Mouse (Mus musculus) embryonic stem cell, embryonic (primary cell): ENCODE data around the gene Zan.
"Not testable (repeated sequence)": the region's sequence is repeated elsewhere in the genome, so short reads cannot be mapped to it uniquely, and the experiment has no call there.

Source experiments
- CTCF ChIA-PET, 4 experiments: fragments of 300-600 bp in 2 of 4; fragments of 350-600 bp in 2 of 4; sonication (Branson Sonifier 250); formaldehyde crosslinking; loops; one replicate each; lab custom pipeline; 2022; ENCODE audit warnings: inconsistent platforms in 2 of 4; lab: Charles Lee
- POLR2A ChIA-PET, 4 experiments: fragments of 300-600 bp in 2 of 4; fragments of 350-600 bp in 2 of 4; sonication (Branson Sonifier 250); formaldehyde crosslinking; loops; one replicate each; lab custom pipeline; 2022; ENCODE audit warnings: antibody characterized with exemption in 4 of 4, inconsistent platforms in 1 of 4; lab: Charles Lee

Zan gene

DNA sequence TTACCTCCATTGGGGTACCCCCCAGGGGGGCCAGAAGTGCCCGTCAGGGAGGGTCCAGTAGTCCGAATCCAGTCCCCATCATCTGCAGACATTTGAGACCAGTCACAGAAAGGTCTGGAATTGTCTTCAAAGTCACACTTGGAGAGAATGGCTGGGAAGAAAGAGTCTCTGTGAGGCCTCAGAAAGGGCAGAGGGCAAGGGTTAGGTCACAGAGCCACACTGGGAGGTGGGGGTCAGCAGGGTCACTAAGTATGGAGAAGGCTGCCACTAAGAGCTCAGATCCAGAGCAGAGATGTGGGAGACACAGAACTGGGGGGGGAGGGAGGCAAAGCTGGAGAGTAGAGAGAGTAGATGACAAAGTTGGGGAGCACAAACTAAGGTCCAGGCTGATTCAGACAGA lies 2.5 kb downstream of the Zan start:
- ChIA-PET CTCF (interaction anchor here in 1 of 4 experiments (0.7 to 1.3 kb wide), 2 partner anchors 15 to 178 kb away, joined by 3 to 4 read pairs; no protein-coding TSS in a partner anchor), POLR2A (interaction anchor here in 2 of 4 experiments (0.6 to 0.7 kb wide), 2 partner anchors 47 to 133 kb away, joined by 3 to 4 read pairs; no protein-coding TSS in a partner anchor)

DNA sequence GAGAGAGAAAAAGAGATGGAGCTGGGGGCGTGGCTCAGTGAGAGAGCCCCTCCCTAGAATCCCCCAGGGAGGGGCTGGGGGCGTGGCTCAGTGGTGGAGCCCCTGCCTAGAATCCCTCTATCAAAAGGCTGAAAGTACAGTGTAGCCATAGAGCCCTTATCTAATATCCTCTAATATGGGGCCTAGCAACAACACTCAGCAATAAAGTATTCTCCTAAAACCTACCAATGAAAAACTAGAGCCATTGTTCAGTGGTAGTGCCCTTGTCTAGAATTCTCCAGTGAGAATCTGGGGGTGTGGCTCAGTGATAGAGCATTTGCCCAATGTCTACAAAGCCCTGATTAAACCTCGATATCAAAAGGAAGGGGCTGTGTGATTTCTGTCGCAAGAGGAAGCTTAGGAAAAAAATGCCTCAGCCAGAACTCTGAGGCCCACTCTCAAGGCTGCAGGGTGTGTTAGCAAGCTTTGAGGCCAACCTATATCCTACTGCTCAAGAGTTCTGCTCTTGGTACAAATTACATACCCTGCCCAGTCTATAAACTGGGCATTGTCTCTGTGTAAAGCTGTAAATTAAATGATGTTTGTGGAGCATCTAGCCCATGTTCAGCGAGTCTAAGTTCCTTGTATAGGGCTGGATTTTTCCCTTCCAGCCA lies 4.5 kb downstream of the Zan start:
- ChIA-PET CTCF (no interaction called here), POLR2A (interaction anchor here in 1 of 4 experiments (1.2 kb wide), 1 partner anchor 180 kb away, joined by 3 read pairs; no protein-coding TSS in a partner anchor)

DNA sequence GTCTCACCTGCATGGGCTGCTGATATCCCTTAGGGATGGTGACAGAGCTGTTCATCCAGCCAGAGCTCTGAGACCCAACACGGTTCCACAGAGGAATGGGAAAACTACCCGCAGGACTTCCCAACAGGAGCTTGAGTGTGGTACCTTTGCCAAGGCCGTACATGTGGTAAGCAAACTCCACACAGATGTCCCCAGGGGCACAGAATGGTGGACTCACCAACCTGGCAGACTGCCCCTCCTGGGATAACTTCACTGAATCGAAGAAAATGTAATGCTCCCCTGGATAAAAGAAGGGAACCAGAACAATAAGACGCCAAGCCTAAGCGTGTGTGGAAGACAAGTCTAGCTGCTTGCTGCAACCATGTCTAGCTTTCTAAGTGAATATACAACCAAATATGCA lies 9.9 kb downstream of the Zan start:
- POLR2A ChIA-PET, result interaction anchor here in 1 of 4 experiments (1.2 kb wide), 1 partner anchor 35 kb away, joined by 3 read pairs; the partner anchor contains the start of gene Pop7
- CTCF ChIA-PET, result interaction anchor here in 2 of 4 experiments (0.6 to 0.8 kb wide), 2 partner anchors 10 to 48 kb away, joined by 3 read pairs; no protein-coding TSS in a partner anchor

GRCm38 (mm10) chr5:137465049-137465448 lies 11.8 kb downstream of the Zan start:
- ChIA-PET POLR2A (no interaction called here), CTCF (no interaction called here)

GRCm38 (mm10) chr5:137455866-137456591 lies 20.8 kb downstream of the Zan start:
- ChIA-PET CTCF (no interaction called here), POLR2A (no interaction called here)

- ChIA-PET CTCF (interaction anchor here in 1 of 4 experiments (0.6 kb wide), 1 partner anchor 168 kb away, joined by 9 read pairs; the partner anchor contains the start of gene Ache), POLR2A (no interaction called here)
Observed at GRCm38 (mm10) chr5:137455206-137455605, 21.7 kb downstream of the Zan start.

DNA sequence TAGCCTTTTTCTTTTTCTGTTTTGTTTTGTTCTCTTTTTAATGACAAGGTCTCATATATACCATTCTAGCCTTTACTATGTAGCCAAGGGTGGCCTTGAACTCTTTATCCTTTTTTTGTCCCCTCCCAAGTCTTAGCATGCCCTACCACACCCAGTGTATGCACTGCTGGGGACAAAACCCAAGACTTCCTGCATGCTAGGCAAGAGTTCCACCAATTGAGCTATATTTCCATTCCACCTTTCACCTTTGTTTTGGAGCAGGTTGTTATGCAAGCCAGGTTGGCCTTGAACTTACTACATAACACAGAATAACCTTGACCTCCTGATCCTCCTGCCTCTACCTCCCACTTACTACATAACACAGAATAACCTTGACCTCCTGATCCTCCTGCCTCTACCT lies 31.3 kb downstream of the Zan start:
- POLR2A ChIA-PET, result interaction anchor here in 2 of 4 experiments (0.9 to 1.6 kb wide), 4 partner anchors 12 to 488 kb away, joined by 3 read pairs; no protein-coding TSS in a partner anchor

DNA sequence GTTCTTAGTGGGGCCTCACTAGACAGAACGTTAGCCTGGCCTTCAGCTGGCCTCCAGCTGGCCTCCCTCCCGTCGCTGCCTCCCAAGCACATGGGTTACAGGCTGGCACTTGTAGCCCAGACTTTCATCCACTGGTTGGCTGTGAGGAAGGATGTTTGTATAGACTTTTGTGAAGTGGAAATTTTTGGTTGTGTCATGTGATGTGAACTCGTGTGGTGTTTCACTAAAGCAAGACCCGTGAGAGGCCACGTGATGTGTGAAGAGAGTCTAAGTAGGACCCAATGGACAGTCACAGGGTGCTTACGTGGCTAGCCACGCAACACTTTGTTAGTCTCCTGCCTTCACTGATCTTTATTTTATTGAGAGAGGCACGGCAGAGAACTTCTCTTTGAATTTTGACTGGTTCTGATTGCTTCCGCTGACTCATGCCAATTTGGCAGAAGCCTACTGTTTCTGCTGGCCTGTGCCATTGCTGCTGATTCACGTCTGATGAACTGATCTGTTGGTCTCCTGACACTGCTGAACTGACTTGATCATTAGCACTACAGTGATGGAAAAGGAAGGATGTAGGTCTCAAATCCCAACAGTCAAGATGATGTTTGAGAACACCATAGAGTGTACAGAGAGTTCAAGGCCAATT lies 36.5 kb downstream of the Zan start:
- ChIA-PET POLR2A (interaction anchor here in 1 of 4 experiments (0.6 kb wide), 1 partner anchor 25 kb away, joined by 3 read pairs; no protein-coding TSS in a partner anchor), CTCF (interaction anchor here in 1 of 4 experiments (1.0 kb wide), 1 partner anchor 62 kb away, joined by 4 read pairs; the partner anchor contains the start of gene Pop7)

More for the DNA sequence above, 31.3 kb downstream of the Zan start:
- CTCF ChIA-PET, result interaction anchor here in 1 of 4 experiments (0.6 kb wide), 1 partner anchor 94 kb away, joined by 3 read pairs; no protein-coding TSS in a partner anchor

DNA sequence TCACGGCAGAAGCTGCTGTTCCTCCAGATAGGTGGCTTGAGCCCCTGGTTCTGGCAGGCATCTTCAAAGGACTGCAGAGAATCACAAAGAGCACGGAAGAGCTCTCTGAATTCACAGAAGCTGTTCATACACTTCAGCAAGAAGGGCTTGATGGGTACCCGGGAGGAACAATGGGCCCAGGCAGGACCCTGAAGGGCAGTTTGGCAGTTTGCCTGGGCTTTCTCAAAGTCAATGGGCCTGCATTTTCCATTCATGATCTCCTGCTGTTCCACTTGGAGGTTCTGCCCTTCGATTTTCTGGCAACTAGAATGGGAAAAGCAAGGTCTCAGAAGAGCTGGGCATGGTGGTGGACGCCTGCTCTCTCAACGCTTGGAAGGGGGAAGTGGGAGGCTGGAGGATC lies 43.0 kb downstream of the Zan start:
- POLR2A ChIA-PET, result interaction anchor here in 3 of 4 experiments (0.5 to 1.4 kb wide), 10 partner anchors 11 to 312 kb away, joined by 3 to 8 read pairs (median 3); partner anchors contain the start of genes Ephb4 (in 1 of the 3), Nyap1 (in 1 of the 3), Pop7 (in 1 of the 3) and Tsc22d4 (in 1 of the 3)
- CTCF ChIA-PET, result interaction anchor here in 1 of 4 experiments (0.6 kb wide), 1 partner anchor 311 kb away, joined by 6 read pairs; no protein-coding TSS in a partner anchor

GRCm38 (mm10) chr5:137430402-137430801 lies 46.5 kb downstream of the Zan start:
- POLR2A ChIA-PET, CTCF ChIA-PET: not testable (repeated sequence)

- POLR2A ChIA-PET, result interaction anchor here in 2 of 4 experiments (0.6 to 0.7 kb wide), 2 partner anchors 141 to 224 kb away, joined by 4 to 10 read pairs; no protein-coding TSS in a partner anchor
- CTCF ChIA-PET, result no interaction called here
Observed at GRCm38 (mm10) chr5:137425648-137426047, 51.2 kb downstream of the Zan start.

DNA sequence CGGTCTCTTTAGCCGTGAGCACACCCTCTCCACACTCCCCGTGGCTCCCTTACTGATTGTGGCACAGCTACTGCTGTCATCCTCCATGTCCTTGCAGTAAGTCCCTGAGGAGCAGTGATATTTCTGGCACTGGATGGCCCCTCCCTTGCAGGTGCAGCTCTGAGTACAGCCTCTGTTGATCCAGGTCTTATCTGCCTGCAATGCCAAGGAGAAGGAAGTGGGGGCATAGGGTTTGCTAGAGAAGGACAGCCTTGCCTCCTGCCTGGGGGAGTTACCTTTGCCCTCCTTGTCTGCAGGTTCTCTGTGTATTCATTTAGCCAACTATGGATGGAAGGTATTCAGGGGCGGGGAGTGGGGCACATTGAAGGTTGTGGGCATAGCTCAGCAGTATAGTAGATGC lies 57.0 kb downstream of the Zan start:
- CTCF ChIA-PET, result interaction anchor here in 3 of 4 experiments (0.5 to 1.1 kb wide), 4 partner anchors 47 to 291 kb away, joined by 3 to 5 read pairs (median 4); partner anchors contain the start of gene Pop7 (in 1 of the 3)

DNA sequence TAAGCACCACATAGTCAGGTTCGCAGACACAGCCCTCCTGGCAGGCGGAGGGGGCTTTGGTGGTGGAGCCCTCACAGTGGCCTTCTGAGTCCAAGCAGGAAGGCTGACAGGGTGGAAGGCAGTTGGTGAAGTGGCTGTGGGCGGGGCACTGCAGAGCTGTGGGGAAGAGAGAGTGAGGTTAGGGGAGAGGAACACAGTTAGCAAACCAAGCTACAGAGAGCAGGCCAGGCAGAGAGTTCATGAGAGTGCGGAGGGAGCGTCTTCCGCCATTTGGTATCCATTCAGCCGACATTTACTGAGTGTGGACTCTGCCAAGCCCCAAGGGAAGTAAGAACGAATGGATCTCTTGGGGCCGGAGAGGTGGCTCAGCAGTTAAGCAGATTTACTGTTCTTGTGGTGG lies 57.8 kb downstream of the Zan start:
- CTCF ChIA-PET, result interaction anchor here in 2 of 4 experiments (0.5 to 1.1 kb wide), 5 partner anchors 48 to 348 kb away, joined by 3 to 5 read pairs (median 3); partner anchors contain the start of genes Pop7 (in 1 of the 2) and Slc12a9 (in 1 of the 2)
- POLR2A ChIA-PET, result interaction anchor here in 2 of 4 experiments (0.7 to 0.8 kb wide), 2 partner anchors 15 to 108 kb away, joined by 3 read pairs; no protein-coding TSS in a partner anchor

More for the DNA sequence above, 57.0 kb downstream of the Zan start:
- POLR2A ChIA-PET, result interaction anchor here in 1 of 4 experiments (0.8 kb wide), 1 partner anchor 14 kb away, joined by 3 read pairs; no protein-coding TSS in a partner anchor

- ChIA-PET POLR2A (interaction anchor here in 1 of 4 experiments (1.1 kb wide), 1 partner anchor 18 kb away, joined by 3 read pairs; no protein-coding TSS in a partner anchor), CTCF (interaction anchor here in 1 of 4 experiments (0.6 kb wide), 1 partner anchor 10 kb away, joined by 4 read pairs; no protein-coding TSS in a partner anchor)
Observed at GRCm38 (mm10) chr5:137414253-137414652, 62.6 kb downstream of the Zan start.

- CTCF ChIA-PET, result no interaction called here
- POLR2A ChIA-PET, result interaction anchor here in 1 of 4 experiments (0.6 kb wide), 1 partner anchor 100 kb away, joined by 3 read pairs; no protein-coding TSS in a partner anchor
Observed at GRCm38 (mm10) chr5:137411235-137411634, 65.6 kb downstream of the Zan start.

- CTCF ChIA-PET, result no interaction called here
Observed at GRCm38 (mm10) chr5:137410549-137410948, 66.3 kb downstream of the Zan start.

GRCm38 (mm10) chr5:137410066-137410465 lies 66.8 kb downstream of the Zan start:
- CTCF ChIA-PET, result interaction anchor here in 1 of 4 experiments (0.8 kb wide), 1 partner anchor 22 kb away, joined by 3 read pairs; no protein-coding TSS in a partner anchor
- POLR2A ChIA-PET, result interaction anchor here in 2 of 4 experiments (0.5 to 0.7 kb wide), 3 partner anchors 75 to 101 kb away, joined by 3 read pairs; no protein-coding TSS in a partner anchor

More at GRCm38 (mm10) chr5:137410549-137410948, 66.3 kb downstream of the Zan start:
- POLR2A ChIA-PET, result no interaction called here
